Mouse (Mus musculus): Measurements from ENCODE around the gene Tuba8. TPM values are rescaled to one million over a fixed set of nuclear protein-coding genes. Genes with fewer than 3 reads are reported as not detected.

Tuba8 gene
- polyA plus RNA-seq (2016; fragmentation: Nextera tagmentation; extraction: Ambion mirVana): 0.20 and 0.29 TPM in 2 replicates

- Histone ChIP-seq H3K4me1 (replicated peaks) (peaks cover 18% of the 10 kb centered on the region), H3K36me3 (no peaks in the 10 kb centered on the region), H3K27ac (no peak within 1 kb of the TSS), H3K9me3 (0 out of 2 replicates have a peak, but pooled peaks cover 6% of the 10 kb centered on the region), H3K4me3 (replicated peaks) (peak within 1 kb of the TSS; percentile 40), H3K9ac (replicated peaks) (peak within 1 kb of the TSS; percentile 28; the same call in 1 of the 2 replicates), H3K27me3 (peaks cover 40% of the 10 kb centered on the region), H3K4me2 (peak within 1 kb of the TSS; percentile 90)
- WGBS: 6% methylated on average over 30 of the region's 30 CpGs
- ATAC-seq (ENCODE audit: insufficient number of reproducible peaks, insufficient read depth, low FRiP score, low TSS enrichment, low read depth): peak; percentile 40; the same call in 1 of the 2 replicates
These were observed at the start of gene Tuba8 for GRCm38 (mm10) chr6:121210149-121210925. Gene Tuba8, plus strand, starts transcription at chr6:121210696.

GRCm38 (mm10) chr6:121162616-121163015, 47.9 kb upstream of the Tuba8 start:
- Histone ChIP-seq H3K27ac (no peak overlapping the region), H3K4me2 (no peak overlapping the region), H3K27me3 (no peaks in the 10 kb centered on the region), H3K4me1 (replicated peaks) (no peaks in the 10 kb centered on the region; the same call in 1 of the 2 replicates), H3K9ac (replicated peaks) (no peak overlapping the region), H3K4me3 (replicated peaks) (no peak overlapping the region), H3K36me3 (no peaks in the 10 kb centered on the region), H3K9me3 (no peaks in the 10 kb centered on the region)
- ATAC-seq (ENCODE audit: insufficient number of reproducible peaks, insufficient read depth, low FRiP score, low TSS enrichment, low read depth): no peak
- 83% methylated on average over 12 of the region's 12 CpGs for WGBS

- H3K4me2 ChIP-seq: no peak overlapping the region
- H3K27me3 ChIP-seq: no peaks in the 10 kb centered on the region
- no peak overlapping the region for H3K9ac ChIP-seq (replicated peaks)
- no peaks in the 10 kb centered on the region; the same call in 1 of the 2 replicates for H3K4me1 ChIP-seq (replicated peaks)
- H3K27ac ChIP-seq: no peak overlapping the region
- H3K36me3 ChIP-seq: no peaks in the 10 kb centered on the region
- H3K4me3 ChIP-seq (replicated peaks): no peak overlapping the region
- WGBS: 55% methylated on average over 10 of the region's 10 CpGs
- ATAC-seq (ENCODE audit: insufficient number of reproducible peaks, insufficient read depth, low FRiP score, low TSS enrichment, low read depth): peak; percentile 40
- H3K9me3 ChIP-seq: no peaks in the 10 kb centered on the region
These were observed 44.4 kb upstream of the Tuba8 start for GRCm38 (mm10) chr6:121166098-121166552.

- H3K9ac ChIP-seq (replicated peaks): no peak overlapping the region
- H3K9me3 ChIP-seq: no peaks in the 10 kb centered on the region
- ATAC-seq (ENCODE audit: insufficient number of reproducible peaks, insufficient read depth, low FRiP score, low TSS enrichment, low read depth): no peak; the same call in 1 of the 2 replicates
- H3K4me3 ChIP-seq (replicated peaks): no peak overlapping the region
- no peak overlapping the region for H3K4me2 ChIP-seq
- no peaks in the 10 kb centered on the region for H3K27me3 ChIP-seq
- H3K27ac ChIP-seq: no peak overlapping the region
- WGBS: 68% methylated on average over 7 of the region's 7 CpGs
- H3K4me1 ChIP-seq (replicated peaks): no peaks in the 10 kb centered on the region; the same call in 1 of the 2 replicates
- no peaks in the 10 kb centered on the region for H3K36me3 ChIP-seq
These were observed 43.0 kb upstream of the Tuba8 start for GRCm38 (mm10) chr6:121167381-121167975.

GRCm38 (mm10) chr6:121171102-121171501, 39.4 kb upstream of the Tuba8 start:
- no peak for ATAC-seq (ENCODE audit: insufficient number of reproducible peaks, insufficient read depth, low FRiP score, low TSS enrichment, low read depth)
- peaks cover 15% of the 10 kb centered on the region for H3K4me1 ChIP-seq (replicated peaks)
- H3K4me3 ChIP-seq (replicated peaks): no peak overlapping the region
- WGBS: 82% methylated on average over 6 of the region's 6 CpGs
- no peak overlapping the region for H3K9ac ChIP-seq (replicated peaks)
- no peaks in the 10 kb centered on the region for H3K36me3 ChIP-seq
- no peaks in the 10 kb centered on the region for H3K9me3 ChIP-seq
- no peak overlapping the region for H3K4me2 ChIP-seq
- no peaks in the 10 kb centered on the region for H3K27me3 ChIP-seq
- no peak overlapping the region for H3K27ac ChIP-seq

- H3K9me3 ChIP-seq: no peaks in the 10 kb centered on the region
- no peaks in the 10 kb centered on the region for H3K36me3 ChIP-seq
- no peak overlapping the region for H3K4me2 ChIP-seq
- ATAC-seq (ENCODE audit: insufficient number of reproducible peaks, insufficient read depth, low FRiP score, low TSS enrichment, low read depth): no peak
- no peak overlapping the region for H3K9ac ChIP-seq (replicated peaks)
- H3K4me1 ChIP-seq (replicated peaks): peaks cover 22% of the 10 kb centered on the region
- H3K27me3 ChIP-seq: no peaks in the 10 kb centered on the region
- H3K4me3 ChIP-seq (replicated peaks): no peak overlapping the region
- 54% methylated on average over 5 of the region's 5 CpGs for WGBS
- no peak overlapping the region for H3K27ac ChIP-seq
These were observed 37.0 kb upstream of the Tuba8 start for GRCm38 (mm10) chr6:121173471-121173870.

GRCm38 (mm10) chr6:121174761-121175160, 35.7 kb upstream of the Tuba8 start:
- Histone ChIP-seq H3K4me2 (no peak overlapping the region), H3K4me3 (replicated peaks) (no peak overlapping the region), H3K4me1 (replicated peaks) (peaks cover 22% of the 10 kb centered on the region), H3K9ac (replicated peaks) (no peak overlapping the region), H3K36me3 (no peaks in the 10 kb centered on the region), H3K9me3 (no peaks in the 10 kb centered on the region), H3K27ac (no peak overlapping the region), H3K27me3 (no peaks in the 10 kb centered on the region)
- ATAC-seq (ENCODE audit: insufficient number of reproducible peaks, insufficient read depth, low FRiP score, low TSS enrichment, low read depth): no peak
- 92% methylated on average over 6 of the region's 6 CpGs for whole genome bisulfite sequencing

GRCm38 (mm10) chr6:121176011-121176730, 34.3 kb upstream of the Tuba8 start:
- H3K9ac ChIP-seq (replicated peaks): no peak overlapping the region
- H3K9me3 ChIP-seq: no peaks in the 10 kb centered on the region
- H3K27ac ChIP-seq: no peak overlapping the region
- H3K4me1 ChIP-seq (replicated peaks): peaks cover 22% of the 10 kb centered on the region
- H3K4me3 ChIP-seq (replicated peaks): no peak overlapping the region
- H3K36me3 ChIP-seq: no peaks in the 10 kb centered on the region
- 48% methylated on average over 14 of the region's 14 CpGs for WGBS
- ATAC-seq (ENCODE audit: insufficient number of reproducible peaks, insufficient read depth, low FRiP score, low TSS enrichment, low read depth): no peak; the same call in 1 of the 2 replicates
- no peaks in the 10 kb centered on the region for H3K27me3 ChIP-seq
- H3K4me2 ChIP-seq: peak overlapping the region; percentile 27

GRCm38 (mm10) chr6:121176731-121177098, 33.8 kb upstream of the Tuba8 start:
- WGBS: 75% methylated on average over 4 of the region's 4 CpGs
- no peak for ATAC-seq (ENCODE audit: insufficient number of reproducible peaks, insufficient read depth, low FRiP score, low TSS enrichment, low read depth)
- H3K9ac ChIP-seq (replicated peaks): no peak overlapping the region
- H3K9me3 ChIP-seq: no peaks in the 10 kb centered on the region
- no peak overlapping the region for H3K27ac ChIP-seq
- no peak overlapping the region for H3K4me3 ChIP-seq (replicated peaks)
- H3K4me1 ChIP-seq (replicated peaks): peaks cover 22% of the 10 kb centered on the region
- H3K4me2 ChIP-seq: no peak overlapping the region
- no peaks in the 10 kb centered on the region for H3K36me3 ChIP-seq
- H3K27me3 ChIP-seq: no peaks in the 10 kb centered on the region

- Histone ChIP-seq H3K9me3 (no peaks in the 10 kb centered on the region), H3K4me1 (replicated peaks) (peaks cover 22% of the 10 kb centered on the region), H3K36me3 (no peaks in the 10 kb centered on the region), H3K4me2 (no peak overlapping the region), H3K4me3 (replicated peaks) (no peak overlapping the region), H3K27me3 (no peaks in the 10 kb centered on the region), H3K27ac (no peak overlapping the region), H3K9ac (replicated peaks) (no peak overlapping the region)
- 74% methylated on average over 7 of the region's 7 CpGs for WGBS
- ATAC-seq (ENCODE audit: insufficient number of reproducible peaks, insufficient read depth, low FRiP score, low TSS enrichment, low read depth): peak; percentile 41; the same call in 1 of the 2 replicates
These were observed 33.3 kb upstream of the Tuba8 start for GRCm38 (mm10) chr6:121177118-121177708.

All from limb, embryonic 12.5 days (tissue).